Mouse (Mus musculus): ENCODE results near the gene Pros1. TPM values are rescaled to one million over a fixed set of nuclear protein-coding genes. Genes with fewer than 3 reads are reported as not detected.

The Pros1 gene
- total RNA-seq, 1 experiment from 2014 or later: 35.3 TPM

DNA sequence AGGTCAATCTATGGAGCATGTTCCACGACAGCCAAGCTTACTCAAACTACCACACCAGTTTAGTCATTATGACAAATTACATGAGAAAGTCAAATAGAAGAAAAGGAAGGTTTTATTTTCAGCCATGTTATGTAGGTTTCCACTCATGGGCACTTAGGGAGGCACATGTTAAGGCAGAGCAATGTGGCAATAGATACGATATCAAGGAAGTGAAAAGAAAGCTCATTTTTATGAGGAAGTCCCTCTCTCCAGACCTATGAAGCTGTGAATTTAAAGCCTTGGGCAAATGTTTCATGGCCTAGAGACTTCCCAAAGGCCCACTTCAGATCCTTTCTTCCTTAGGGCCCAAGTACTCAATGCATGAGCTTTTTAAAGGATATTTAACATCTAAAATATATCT lies 3.4 kb downstream of the Pros1 start:
- peak; percentile 62 for ATAC-seq (replicated peaks; ENCODE audit: insufficient number of reproducible peaks, low FRiP score, low TSS enrichment, poor library complexity, severe bottlenecking)

DNA sequence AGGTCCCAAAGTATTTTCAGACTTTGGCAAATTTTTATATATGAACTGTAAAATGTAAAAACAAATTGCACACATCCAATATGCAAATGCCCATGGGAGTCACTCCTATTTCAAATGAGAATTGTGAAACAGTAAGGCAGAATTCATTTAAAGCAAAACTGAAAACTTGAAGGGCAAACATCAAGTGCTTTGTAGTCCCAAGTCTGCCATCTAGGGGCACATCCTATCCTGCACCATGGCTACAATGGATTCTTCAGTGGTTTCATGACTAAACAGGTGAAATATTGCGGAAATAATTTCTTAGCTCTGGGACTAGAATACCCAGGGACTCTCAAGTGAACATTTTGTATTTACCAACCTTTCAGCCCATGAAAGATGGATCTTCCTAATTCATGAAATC lies 3.9 kb downstream of the Pros1 start:
- no peak for ATAC-seq (replicated peaks; ENCODE audit: insufficient number of reproducible peaks, low FRiP score, low TSS enrichment, poor library complexity, severe bottlenecking)

DNA sequence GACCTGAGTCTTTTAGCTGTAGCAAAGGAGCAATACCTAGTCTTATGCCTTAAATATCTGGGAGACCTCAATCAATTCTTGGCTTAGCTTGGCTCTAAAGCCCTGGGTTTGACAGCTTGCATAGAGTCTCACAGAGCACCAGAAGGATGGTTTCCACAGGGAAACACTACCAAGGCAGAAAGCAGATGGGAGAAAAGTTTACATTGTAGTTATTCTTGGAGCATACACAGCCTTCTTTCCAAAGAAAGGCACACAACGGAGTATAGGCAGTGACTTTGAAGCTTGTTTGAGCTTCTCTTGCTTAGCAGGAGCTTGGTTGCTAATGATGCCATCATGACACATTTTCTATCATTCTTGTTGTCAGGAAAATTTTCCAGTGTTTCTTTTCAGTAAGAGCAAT lies 6.0 kb downstream of the Pros1 start:
- no peak for ATAC-seq (replicated peaks; ENCODE audit: insufficient number of reproducible peaks, low FRiP score, low TSS enrichment, poor library complexity, severe bottlenecking)

DNA sequence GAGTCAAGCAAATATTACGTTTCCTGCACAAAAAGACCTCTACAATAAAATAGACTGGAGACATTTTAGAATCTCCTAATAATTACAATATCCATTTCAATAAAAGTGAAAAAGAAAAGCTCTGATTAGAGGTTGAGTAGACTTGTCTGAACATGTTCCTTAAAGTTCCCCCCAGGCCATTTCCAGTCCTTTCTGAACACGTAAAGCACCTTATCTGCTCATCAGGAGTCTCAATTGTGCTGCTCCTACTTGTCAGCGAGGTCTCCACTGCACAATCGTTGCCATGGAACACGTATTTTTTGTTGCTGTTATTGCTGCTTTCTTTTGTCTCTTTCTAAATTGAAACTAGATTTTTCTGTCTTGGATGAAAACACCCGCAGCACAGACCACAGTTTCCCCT lies 7.3 kb downstream of the Pros1 start:
- no peak for ATAC-seq (replicated peaks; ENCODE audit: insufficient number of reproducible peaks, low FRiP score, low TSS enrichment, poor library complexity, severe bottlenecking)

DNA sequence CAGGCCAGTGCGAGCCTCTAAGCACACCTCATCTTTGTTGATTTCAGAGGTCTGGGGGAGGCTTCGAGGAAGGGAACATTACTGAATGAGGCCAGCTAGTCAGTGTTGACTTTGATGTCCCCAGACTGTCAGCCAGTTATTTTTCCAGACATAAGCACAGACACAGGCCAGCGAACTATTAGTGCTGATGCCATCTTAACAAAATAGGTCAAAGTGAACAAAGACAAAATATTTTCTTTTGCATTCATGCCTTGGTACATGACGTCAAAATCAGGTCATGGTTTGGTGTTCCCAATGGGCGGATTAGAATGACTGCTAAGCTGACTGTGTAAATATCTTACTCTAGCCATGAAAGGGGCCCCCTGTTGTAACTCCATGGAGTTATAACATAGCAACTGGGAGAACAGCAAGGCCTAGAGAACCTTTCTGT lies 18.6 kb downstream of the Pros1 start:
- no peak for ATAC-seq (replicated peaks; ENCODE audit: insufficient number of reproducible peaks, low FRiP score, low TSS enrichment, poor library complexity, severe bottlenecking)

DNA sequence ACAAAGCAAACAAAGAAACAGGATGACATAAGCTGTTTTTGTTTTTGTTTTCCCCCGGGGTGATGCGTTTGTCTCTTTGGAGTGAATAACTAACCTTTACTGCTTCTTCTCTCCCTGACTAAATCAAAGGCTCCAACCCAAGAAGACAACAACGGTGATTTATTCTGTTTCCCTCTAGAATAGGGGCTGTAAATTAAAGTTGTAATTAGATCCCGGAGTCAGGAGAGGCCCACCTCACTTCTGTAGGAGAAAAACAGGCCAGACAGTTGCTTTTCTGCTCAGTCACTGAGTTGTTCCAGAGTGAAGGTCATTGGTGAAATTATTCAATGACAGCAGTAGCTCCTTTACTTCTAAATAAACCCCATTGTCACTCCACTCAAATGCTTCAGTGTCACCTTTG lies 19.1 kb downstream of the Pros1 start:
- no peak for ATAC-seq (replicated peaks; ENCODE audit: insufficient number of reproducible peaks, low FRiP score, low TSS enrichment, poor library complexity, severe bottlenecking)

DNA sequence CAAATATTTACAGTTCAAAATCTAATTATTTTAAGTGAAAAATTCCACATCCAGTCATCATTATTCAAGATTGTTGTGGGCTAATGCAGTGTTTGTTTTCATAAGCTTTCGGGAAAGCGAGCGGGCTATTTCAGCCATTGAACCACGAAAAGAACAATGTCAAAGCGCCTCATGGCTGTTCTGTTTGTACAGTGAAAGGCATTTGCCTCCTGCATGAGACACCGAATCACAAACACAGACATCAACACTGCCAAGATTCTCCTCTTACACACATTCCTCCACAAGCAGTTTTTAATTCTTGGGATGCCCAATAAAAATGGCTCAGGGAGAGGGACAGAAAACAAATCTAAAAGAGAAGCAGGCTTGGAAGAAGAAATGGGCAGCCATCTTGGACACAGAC lies 20.0 kb downstream of the Pros1 start:
- no peak for ATAC-seq (replicated peaks; ENCODE audit: insufficient number of reproducible peaks, low FRiP score, low TSS enrichment, poor library complexity, severe bottlenecking)

DNA sequence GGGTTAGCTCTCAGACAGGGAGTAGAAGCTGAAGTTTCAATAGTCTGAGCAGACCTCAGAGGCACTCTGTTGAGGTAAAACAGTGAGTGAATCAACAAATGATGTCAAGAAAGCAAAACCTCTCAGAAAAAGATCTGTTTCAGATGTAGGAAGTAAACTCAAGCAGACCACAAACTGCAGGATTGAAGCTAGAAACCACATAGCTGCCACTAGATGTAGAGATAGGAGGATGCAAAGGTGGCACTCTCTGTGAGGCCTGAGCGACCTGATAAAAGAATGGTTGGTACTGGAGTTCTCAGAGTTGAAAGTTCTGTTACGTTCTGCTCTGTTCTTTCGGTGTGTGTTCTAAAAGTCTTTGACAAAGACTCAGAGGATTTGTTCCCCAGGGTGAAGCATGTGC lies 41.7 kb downstream of the Pros1 start:
- no peak for ATAC-seq (replicated peaks; ENCODE audit: insufficient number of reproducible peaks, low FRiP score, low TSS enrichment, poor library complexity, severe bottlenecking)

DNA sequence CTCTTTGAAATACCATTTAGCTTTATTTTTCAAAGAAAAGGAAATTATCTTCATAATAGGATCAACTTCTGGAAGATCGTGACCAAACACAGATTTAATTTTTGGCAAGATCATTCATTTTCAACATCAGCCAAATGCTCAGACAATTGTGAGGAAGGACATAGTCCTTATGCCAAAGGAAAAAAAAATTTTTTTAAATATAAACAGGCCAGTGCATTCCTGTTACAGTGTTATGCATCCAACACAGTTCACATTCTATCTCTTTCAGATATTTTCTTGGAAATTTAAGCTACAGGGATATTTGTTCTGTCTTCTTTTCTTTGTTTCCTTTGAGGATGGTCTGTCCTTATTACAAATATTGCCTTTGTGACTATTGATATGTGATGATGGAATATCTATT lies 57.3 kb downstream of the Pros1 start:
- ATAC-seq (replicated peaks; ENCODE audit: insufficient number of reproducible peaks, low FRiP score, low TSS enrichment, poor library complexity, severe bottlenecking): no peak

DNA sequence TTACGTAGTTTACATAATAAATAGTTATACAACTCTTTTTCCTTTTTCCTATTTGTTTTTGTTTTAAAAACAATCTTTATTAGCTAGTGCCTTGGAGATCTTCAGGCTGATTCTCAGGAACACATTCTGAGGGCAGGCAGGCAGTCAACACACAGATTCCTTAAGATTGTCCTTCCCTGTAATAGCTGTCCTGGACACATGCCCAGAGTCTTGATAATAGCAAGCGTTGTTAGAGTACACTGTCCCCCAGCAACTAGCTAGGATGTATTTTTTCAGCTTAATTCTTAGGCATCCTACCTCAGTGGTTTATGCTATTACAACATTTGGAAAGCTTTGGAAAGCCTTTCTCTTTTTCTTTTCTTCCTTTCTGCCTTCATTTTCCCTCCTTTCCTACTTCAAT lies 58.1 kb downstream of the Pros1 start:
- ATAC-seq (replicated peaks; ENCODE audit: insufficient number of reproducible peaks, low FRiP score, low TSS enrichment, poor library complexity, severe bottlenecking): no peak

DNA sequence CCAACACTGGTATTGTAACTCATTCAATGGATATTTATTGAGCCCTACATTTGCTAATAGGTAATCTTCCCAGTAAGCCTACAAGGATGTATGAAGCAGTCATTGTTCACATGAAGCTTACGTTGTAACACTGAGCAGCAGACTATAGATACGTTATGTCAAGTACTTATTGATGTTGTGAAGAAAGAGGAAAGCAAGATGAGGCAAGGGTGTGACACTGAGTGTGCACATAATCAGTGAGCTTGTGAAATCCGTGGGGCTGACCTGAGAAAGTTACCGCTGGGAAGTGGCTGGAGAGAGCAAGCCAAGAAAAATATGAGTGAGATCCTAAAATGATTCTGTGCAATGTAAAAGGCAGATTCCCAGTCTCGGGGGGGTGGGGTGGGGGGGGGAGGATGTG lies 61.4 kb downstream of the Pros1 start:
- no peak for ATAC-seq (replicated peaks; ENCODE audit: insufficient number of reproducible peaks, low FRiP score, low TSS enrichment, poor library complexity, severe bottlenecking)

DNA sequence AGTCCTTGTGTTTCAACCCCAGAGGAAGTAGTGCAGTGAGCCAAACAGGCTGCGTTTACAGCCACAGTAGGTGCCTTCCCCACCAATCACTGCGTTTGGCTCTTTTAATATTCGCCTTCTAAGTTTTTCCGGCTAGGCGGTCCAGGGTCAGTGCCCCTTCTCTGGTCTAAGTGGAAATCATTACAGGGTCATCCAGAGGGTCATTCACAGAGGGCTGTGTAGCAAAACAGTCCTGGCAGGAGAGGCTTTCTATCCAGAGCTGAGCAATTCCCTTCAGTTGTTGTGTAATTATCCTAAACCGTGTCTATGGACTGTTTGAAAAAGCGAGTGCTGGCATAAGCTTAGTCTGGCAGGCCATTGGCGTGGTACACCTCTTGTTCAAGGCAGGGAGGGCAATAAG lies 68.1 kb downstream of the Pros1 start:
- no peak for ATAC-seq (replicated peaks; ENCODE audit: insufficient number of reproducible peaks, low FRiP score, low TSS enrichment, poor library complexity, severe bottlenecking)

DNA sequence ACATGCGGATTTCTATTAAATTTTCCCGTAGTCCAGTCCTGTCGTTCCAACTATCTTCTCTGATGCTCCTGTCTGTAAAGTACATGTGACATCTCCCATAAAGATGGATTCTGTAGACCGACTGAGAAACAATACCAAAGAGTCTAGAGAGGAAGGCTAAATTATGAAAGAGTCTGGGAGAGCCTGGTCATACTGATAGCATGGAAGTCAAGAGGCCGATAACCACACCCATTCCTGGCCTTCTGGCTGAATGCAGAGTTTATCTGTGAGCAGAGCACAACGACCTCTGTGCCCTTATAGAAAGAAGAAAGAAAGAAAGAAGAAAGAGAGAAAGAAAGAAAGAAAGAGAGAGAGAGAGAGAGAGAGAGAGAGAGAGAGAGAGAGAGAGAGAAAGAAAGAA lies 77.2 kb downstream of the Pros1 start:
- no peak for ATAC-seq (replicated peaks; ENCODE audit: insufficient number of reproducible peaks, low FRiP score, low TSS enrichment, poor library complexity, severe bottlenecking)

DNA sequence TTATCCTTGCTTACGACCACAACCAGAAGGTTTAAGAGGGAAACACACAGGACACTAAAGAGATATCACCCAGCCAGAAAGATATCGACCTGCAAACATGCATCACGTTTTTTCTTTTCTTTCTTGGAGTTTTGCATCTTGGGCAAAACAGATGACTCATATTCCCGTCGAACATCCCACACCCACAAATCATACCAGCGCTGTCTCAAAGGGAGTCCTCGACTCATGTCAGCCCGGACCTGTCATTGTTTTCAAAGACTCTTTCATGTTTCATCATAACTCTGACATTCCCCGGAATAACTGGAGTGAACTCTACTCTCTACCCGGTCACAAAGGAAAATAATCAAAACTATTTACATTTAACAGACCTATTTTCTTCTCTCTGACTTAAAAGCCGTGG lies 82.2 kb downstream of the Pros1 start:
- ATAC-seq (replicated peaks; ENCODE audit: insufficient number of reproducible peaks, low FRiP score, low TSS enrichment, poor library complexity, severe bottlenecking): no peak

DNA sequence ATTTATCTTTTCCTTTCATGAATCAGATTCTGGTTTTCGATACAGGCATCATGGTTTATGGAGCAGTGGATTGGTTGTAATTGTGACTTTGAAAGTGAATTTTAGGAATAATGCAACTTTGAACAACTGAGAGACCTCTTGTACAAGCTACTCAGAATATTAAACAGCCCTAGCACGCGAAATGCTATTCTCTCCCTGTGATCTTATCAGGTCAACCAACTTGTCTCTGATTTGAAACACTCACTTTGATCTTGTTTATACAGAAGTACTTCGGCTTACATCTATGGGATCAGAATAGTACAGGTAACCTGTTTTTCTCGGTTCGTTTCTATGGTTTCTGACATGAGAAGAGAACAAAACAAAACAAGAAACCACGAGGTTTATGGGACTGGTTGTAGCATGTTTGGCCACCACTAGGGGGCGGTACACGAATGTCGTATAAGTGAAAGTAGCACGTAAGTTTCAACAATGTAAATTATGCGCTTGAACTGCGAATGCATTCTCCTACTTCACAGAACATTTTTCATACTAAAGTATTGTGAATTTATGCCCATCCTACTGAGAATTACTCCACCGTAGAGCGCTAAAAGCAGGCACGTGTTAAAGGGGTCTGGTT lies 86.4 kb downstream of the Pros1 start:
- ATAC-seq (replicated peaks; ENCODE audit: insufficient number of reproducible peaks, low FRiP score, low TSS enrichment, poor library complexity, severe bottlenecking): peak; percentile 61; the same call in 1 of the 2 replicates

DNA sequence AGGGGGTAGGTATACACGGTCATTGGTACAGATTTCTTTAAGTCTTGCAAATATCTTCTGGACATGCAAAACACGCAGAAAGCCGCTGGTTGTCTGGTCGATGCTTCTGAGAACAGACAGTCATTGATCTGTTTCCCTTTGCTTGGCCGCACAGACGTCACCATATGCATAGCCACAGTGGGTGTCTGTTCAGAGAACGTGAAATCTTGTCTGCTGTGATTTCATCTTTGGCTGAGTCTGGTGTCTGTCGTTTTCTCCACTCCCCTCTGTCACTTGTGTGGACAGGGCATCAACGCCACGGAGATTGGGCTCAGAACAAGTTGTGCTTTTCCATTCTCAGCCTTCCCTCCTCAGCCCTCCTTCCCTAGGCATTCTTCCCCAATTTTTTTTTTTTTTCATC lies 87.7 kb downstream of the Pros1 start:
- ATAC-seq (replicated peaks; ENCODE audit: insufficient number of reproducible peaks, low FRiP score, low TSS enrichment, poor library complexity, severe bottlenecking): no peak

DNA sequence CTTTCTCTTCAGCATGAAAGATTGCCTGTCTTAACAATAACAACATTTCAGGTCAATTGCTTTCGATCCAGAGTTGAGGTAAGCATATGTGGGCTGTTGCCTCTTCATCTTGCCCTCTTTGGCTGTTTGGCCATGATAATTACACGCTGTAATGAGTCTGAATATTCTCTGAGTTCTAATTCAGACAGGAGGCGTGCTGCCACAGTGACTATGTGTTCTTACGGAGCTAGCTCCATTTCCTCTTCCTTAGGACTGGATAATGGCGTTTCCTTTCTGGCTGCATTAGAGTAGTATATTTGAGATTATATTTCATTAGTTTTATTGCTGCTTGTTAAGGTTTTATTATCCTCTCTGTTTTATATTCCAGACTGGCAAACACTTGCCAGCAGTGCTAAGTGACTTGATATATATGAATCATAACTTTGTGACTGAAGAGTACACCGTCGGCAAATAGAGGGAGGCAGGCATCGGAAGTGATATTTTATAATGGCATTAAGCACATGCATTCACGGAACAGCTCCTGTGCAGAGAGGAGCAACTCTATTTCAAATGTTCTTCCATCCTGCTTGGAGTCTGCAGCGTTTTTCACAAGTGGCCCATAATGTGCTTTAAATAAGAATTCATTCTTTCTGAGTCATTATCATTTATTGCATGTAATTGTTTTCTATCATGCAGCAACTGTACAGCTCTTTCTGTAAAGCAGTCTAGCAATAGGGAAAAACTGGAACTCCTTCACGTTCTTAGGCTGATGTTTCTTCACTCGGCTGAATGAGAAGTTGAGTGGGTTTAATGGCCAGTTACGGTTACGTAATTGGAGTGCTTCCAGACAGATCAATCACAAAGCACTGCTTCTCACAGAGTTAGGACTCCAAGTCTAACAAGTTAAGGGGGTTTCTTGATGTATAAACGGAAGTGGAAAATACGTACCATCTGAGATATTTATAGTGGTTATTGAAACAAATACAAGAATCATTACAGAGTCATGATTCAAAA lies 88.6 kb downstream of the Pros1 start:
- ATAC-seq (replicated peaks; ENCODE audit: insufficient number of reproducible peaks, low FRiP score, low TSS enrichment, poor library complexity, severe bottlenecking): no peak

DNA sequence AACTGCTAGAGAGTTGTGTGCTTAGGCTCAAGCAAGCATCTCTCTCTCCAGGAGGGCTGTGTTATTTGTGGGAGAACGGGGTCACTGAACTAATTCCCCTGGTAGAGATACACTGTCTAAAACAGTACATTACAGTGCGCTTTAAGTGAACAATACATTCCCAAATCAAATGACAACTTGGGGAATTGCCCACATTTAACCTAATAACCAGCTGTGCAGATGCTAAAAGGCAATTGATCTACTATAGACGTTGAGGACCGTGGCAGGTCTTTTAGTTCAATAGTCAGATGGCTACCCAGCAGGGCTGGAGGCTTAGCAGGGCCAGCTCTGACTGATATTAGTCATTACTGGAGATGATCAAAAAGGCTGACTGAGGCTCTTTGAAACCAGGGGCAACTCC lies 104.4 kb downstream of the Pros1 start:
- ATAC-seq (replicated peaks; ENCODE audit: insufficient number of reproducible peaks, low FRiP score, low TSS enrichment, poor library complexity, severe bottlenecking): no peak

DNA sequence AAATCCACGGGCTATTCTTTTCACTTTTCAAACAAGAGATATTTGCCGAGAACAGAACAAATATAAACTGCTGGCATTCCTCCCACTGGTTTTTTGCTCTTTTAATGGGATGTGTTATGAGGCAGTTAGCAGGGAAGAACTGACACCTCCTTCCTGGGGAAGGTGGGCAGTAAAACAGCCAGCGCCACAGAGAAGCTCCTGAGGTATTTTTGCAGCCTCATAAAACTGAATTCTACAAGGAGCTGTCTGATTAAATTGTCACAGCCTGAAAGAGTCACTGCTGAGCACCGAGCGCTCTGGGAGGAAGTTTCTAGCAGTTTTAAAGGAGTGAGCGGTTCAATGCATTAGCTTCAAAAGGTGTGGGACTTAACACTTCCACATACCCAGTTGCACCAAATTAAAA lies 110.3 kb downstream of the Pros1 start:
- no peak for ATAC-seq (replicated peaks; ENCODE audit: insufficient number of reproducible peaks, low FRiP score, low TSS enrichment, poor library complexity, severe bottlenecking)

DNA sequence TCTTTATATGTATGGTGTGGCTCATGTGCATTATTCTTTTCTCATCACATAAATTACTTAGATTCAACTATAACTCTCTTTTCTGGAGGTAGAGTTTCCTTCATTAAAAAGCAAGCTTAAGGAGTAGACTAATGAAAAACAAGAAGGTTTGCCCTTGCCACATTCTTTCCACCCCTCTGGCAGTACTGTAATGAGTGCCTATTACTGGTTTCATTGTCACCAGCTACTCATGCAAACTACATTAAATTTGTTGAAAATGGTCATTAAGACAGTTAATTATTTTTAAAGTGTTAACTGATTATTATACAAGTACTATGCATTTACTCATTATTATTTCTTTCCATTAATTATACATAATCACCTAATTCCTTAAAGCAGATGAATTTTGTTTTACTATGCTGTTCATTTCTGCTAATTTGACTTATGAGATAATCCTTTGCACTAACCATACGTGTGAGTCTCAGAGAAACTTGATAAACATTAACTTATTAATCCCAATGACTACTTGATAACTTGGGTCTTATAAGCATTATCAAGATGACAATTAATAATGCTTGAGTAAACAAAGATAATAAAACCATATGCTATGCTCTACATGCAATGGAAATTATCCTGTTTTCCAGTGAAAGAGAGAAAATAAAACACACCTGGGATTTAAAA lies 117.7 kb downstream of the Pros1 start:
- no peak for ATAC-seq (replicated peaks; ENCODE audit: insufficient number of reproducible peaks, low FRiP score, low TSS enrichment, poor library complexity, severe bottlenecking)

Measured in monocyte, adult 5-6 weeks (primary cell).